Mouse (Mus musculus) brain, embryonic 18.5 days (tissue): ENCODE measurements around the gene Slc22a19.
"Not testable (repeated sequence)": the region's sequence is repeated elsewhere in the genome, so short reads cannot be mapped to it uniquely, and the experiment has no call there.

ENCODE experiments used
- DNase-seq: peaks from one replicate; pipeline ENCODE4 v3.0.0-alpha.2; 2012; ENCODE audit warnings: low read depth, low spot score

Gene Slc22a19

DNA sequence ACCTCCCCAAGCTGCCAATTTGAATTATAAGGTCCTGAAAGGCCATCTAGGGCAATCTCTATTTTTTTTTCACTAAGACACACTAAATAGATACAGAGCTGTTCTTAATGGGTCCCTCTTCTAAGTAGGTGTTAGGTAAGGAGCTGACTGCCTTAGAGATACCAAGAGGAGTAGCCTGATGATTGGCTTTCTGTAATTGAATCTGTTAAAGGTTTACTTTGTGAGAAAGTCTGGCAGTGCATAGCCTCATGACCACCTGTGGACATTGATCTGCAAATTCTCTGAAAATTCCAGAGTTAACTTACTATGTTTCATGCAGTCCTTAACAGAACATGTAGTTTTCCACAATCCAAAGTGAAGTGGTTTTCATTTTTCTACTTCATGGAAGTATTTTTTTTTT, at the start of gene Slc22a19:
Gene Slc22a19, minus strand, starts transcription at position 163 of the 400 bp plus-strand sequence.
- DNase-seq: no peak

DNA sequence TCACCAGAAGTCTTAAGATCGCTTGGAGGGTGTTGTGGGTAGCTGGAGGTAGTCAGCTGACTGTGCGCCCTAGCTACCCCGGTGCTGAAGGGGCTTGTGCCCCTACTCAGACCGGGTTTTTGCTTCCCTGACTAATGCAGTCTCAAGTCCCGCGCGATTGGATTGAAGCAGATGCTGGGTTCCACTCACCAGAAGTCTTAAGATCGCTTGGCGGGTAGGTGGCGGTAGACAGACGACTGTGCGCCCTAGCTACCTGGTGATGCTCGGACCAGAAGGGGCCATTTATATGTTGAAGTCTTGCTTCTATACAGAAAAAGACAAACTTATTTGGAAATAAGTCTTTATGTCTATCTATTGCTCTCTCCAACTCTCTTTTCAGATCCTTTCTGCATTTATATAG, 42.3 kb upstream of the Slc22a19 start:
- not testable (repeated sequence) for DNase-seq

DNA sequence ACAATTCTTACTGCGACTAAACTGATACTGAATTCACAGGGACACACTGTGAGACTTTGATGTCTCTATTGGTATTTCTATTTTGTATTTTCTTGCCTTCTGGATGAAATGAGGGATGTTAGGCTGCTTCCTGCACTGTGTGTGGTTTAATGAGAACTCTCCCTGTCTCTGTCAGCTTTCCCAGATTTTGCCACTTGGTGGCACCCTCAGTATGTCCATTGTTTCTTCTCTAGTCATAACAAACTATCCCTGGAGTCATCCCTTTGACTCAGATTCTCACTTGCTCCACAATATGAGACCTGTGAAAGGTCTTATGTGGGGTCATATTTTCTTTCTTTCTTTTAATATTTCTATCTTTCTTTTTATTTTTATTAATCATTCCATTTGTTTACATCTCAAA, 18.4 kb upstream of the Slc22a19 start:
- no peak for DNase-seq

DNA sequence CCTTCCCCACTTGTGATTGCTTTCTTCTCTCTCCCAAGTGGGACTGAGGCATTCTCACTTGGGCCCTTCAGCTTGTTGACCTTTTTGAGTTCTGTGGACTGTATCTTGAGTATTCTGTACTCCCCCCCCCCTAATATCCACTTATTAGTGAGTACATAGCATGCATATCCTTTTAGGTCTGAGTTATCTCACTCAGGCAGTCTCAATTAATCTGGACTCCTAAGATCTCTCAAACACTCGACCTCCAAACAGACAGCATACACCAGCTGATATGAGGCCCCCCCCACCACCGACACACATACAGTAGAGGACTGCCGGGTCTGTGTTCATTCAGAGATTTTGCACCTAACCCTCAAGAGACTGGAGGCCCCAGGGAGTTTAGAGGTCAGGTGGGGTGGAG, 18.0 kb downstream of the Slc22a19 start:
- DNase-seq: not testable (repeated sequence)

DNA sequence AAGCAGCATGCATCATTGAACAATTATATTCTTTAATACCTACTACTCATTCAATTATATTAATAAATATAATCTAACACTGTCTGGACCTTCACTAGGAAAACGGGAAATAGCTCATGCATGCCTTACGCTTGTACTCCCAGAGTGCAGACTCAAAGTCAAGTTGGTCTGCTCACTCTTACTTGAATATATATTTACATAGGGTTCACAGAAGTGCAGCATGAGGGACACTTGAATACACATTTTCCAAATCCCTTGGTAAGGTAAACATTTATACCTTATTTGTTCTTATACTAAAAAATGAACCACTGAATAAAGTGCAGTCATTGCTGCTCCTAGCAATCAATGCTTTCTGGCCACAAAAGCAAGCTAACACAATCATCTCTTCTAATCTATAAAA, 19.9 kb downstream of the Slc22a19 start:
- no peak for DNase-seq

DNA sequence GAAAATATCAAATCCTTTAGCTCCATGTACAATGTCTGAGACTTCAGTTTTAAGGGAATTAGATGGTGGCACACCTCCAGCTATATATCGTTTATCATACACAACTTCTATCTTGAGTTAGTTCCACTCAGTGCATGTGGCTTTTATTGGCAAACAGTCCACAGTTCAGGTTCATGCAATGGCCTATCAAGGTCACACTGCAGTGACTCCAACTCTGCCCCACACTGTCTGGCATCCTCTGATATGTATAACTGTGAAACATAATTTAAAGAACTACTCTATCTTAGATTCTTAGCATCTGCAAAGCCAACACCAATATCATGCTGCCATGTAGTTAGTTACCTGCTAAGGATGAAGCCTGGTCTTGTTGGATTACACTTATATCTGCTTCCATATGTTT, 23.1 kb downstream of the Slc22a19 start:
- no peak for DNase-seq

DNA sequence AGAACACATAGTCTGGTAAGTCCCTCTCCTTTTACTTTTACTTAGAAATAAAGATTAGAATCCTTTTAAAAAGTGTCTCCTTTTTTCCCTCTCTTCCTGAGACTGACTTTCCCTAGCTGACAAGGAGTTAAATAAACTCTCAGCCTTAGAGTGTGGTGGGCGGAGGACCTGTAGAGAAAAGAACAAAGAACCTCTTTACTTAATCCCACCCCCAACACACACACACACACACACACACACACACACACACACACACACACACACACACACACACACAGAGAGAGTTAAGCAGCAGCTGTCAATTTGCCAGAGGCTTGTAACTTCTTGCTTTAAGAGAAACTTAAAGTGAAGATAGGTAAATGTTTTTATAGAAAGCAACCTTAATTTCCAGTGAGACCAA, 39.1 kb downstream of the Slc22a19 start:
- no peak for DNase-seq

DNA sequence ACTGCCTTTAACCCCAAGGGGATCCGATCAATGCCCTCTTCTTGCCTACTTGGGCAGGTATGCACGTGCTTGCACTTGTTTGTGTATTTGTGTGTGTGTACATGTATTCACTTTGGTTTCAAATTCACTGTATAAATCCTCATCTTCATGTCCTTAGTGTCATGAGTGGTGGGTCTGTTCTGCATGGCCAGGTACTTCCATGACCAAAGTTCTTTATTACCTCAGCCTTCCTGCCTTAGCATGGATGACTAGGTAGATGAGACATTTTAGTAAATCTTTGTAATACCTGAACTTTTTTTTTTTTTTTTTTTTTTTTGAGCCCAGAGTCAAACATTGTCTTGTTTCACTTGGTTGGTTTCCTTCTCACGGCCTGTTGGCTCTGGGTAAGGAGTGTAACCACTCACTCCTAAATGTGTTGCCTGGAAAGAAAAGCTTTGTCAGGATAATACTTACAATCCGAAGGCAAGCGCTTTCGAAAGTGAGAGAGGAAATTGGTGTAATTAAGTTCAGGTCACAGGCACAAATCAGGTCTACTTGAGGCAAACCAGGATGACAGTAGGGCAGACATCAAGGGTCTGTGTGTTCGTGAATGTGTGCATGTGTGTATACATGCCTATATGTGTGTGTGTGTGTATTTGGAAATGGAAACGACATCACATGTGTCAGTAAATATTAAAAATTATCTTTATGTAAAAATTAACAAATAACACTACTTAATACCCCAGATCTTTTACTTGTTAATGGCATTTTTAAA, 62.0 kb downstream of the Slc22a19 start:
- no peak for DNase-seq

DNA sequence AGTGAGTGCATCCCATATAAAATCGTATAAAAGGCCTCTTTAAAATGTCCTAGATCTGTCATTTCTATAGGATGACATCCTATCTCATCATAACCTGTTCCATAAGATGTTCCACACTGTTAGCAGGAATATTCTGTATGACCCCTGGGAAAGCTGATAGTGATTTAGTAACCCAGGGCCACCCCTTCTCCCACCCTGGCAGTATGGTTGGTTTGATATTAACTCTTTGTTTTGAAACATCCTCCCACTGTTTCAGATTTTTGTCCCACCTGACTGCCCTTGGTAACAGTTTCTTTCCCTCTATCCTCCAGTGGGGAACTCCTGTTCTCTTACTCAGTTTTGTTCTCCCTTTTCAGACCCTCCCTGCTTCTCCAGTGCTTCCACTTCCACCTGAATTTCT, 77.3 kb downstream of the Slc22a19 start:
- no peak for DNase-seq

DNA sequence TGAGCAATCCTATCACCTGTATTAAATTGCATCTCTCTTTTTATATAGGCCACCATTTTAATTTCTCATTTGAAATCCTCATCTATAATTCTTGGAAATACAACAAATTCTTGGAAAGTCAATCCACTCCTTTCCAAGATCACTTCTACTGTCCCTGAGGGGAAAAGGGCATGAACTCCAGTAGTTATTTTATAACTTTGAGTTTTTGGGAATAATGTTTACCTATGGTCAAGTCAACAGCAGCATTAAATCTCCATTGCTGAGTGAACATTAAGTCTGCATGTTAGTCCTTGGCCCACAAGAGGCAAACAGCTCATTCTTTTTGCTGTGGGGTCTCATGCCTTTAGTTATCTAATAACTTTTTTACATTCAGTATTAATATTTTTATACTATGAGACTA, 78.1 kb downstream of the Slc22a19 start:
- DNase-seq: no peak
